ENCODE assay signal across 10 mouse cellular contexts in the genomic region with DNA sequence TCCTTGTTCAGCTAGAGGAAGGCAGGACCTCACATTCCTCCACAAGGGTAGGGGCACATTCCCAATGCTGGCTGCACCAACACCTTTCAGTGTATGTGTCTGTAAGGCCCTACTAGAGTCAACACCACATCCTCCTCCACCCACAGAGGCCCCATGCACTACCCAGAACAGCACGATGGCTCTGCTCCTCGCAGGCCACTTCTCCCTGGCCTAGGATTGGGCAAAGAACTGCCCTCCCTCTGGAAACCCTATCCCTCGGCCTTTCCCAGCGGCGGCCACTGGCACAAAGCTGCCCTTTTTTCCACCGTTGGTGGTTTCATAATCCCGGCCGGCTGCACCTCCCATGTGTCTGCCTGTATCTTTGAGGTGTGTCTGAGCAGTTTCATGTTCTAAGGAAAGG. TPM values are rescaled to one million over a fixed set of nuclear protein-coding genes. Genes with fewer than 3 reads are reported as not detected.
A peak's percentile ranks its signal among the peaks of the same experiment; 100 is the strongest.
DNase-seq lines count a peak whose midpoint lies in the region; ATAC-seq and TF ChIP-seq lines count a peak whose summit lies in the region.
"Had no signal": no experiment of that assay in that cellular context is flagged by ENCODE, and none has a peak within 500 bp of the region (broad histone marks: within the 10 kb centered on the region; RNA-seq: fewer than 3 reads in every experiment).

No protein-coding gene starts in this region.

- no peak overlapping the region for H3K9ac ChIP-seq in liver, postnatal 0 days (replicated peaks)
- H3K9ac ChIP-seq in liver, embryonic 11.5 days (ENCODE audit: low read depth, low read length), result no peak overlapping the region
- no peak overlapping the region; the same call in 1 of the 2 replicates for H3K9ac ChIP-seq in intestine, embryonic 16.5 days (ENCODE audit: low read depth, low read length)
- no peak overlapping the region for H3K9ac ChIP-seq in stomach, embryonic 15.5 days
- H3K9ac ChIP-seq in midbrain, embryonic 16.5 days (ENCODE audit: low read depth, low read length), result no peak overlapping the region

- H3K4me2 ChIP-seq in liver, postnatal 0 days (ENCODE audit: low read depth, low read length), result no peak overlapping the region
- no peak overlapping the region for H3K4me2 ChIP-seq in liver, embryonic 11.5 days
- no peak overlapping the region for H3K4me2 ChIP-seq in intestine, embryonic 16.5 days (ENCODE audit: low read depth, low read length)
- no peak overlapping the region for H3K4me2 ChIP-seq in stomach, embryonic 15.5 days
- no peak overlapping the region for H3K4me2 ChIP-seq in midbrain, embryonic 16.5 days (ENCODE audit: low read length)

- H3K36me3 ChIP-seq in liver, postnatal 0 days (replicated peaks; ENCODE audit: insufficient read depth, low read length), result peaks cover 20% of the 10 kb centered on the region
- H3K36me3 ChIP-seq in liver, embryonic 11.5 days (ENCODE audit: control insufficient read depth, insufficient read depth, low read length), result peaks cover 13% of the 10 kb centered on the region
- H3K36me3 ChIP-seq in intestine, embryonic 16.5 days (ENCODE audit: control insufficient read depth, insufficient read depth, low read length), result no peaks in the 10 kb centered on the region
- H3K36me3 ChIP-seq in stomach, embryonic 15.5 days, result peaks cover 13% of the 10 kb centered on the region
- H3K36me3 ChIP-seq in midbrain, embryonic 16.5 days (ENCODE audit: control insufficient read depth, insufficient read depth, low read length), result peaks cover 6% of the 10 kb centered on the region

- TF ChIP-seq CTCF in liver, postnatal 0 days (IDR thresholded peaks at IDR 0.05; ENCODE audit: low read depth), result no peak

- H3K4me1 ChIP-seq in liver, postnatal 0 days (ENCODE audit: insufficient read depth), result peaks cover 21% of the 10 kb centered on the region
- peaks cover 30% of the 10 kb centered on the region for H3K4me1 ChIP-seq in liver, embryonic 11.5 days (replicated peaks; ENCODE audit: control insufficient read depth, insufficient read depth, low read length)
- H3K4me1 ChIP-seq in intestine, embryonic 16.5 days (ENCODE audit: control insufficient read depth, insufficient read depth, low read length), result peaks cover 44% of the 10 kb centered on the region
- peaks cover 39% of the 10 kb centered on the region for H3K4me1 ChIP-seq in stomach, embryonic 15.5 days
- H3K4me1 ChIP-seq in midbrain, embryonic 16.5 days (ENCODE audit: control insufficient read depth, insufficient read depth, low read length), result no peaks in the 10 kb centered on the region

- no peak overlapping the region for H3K4me3 ChIP-seq in liver, postnatal 0 days (ENCODE audit: low read depth, low read length)
- no peak overlapping the region for H3K4me3 ChIP-seq in liver, embryonic 11.5 days (ENCODE audit: low read depth, low read length)
- no peak overlapping the region for H3K4me3 ChIP-seq in intestine, embryonic 16.5 days (ENCODE audit: low read length)
- H3K4me3 ChIP-seq in stomach, embryonic 15.5 days (replicated peaks), result no peak overlapping the region
- no peak overlapping the region for H3K4me3 ChIP-seq in midbrain, embryonic 16.5 days (ENCODE audit: low read depth, low read length)

- 56% methylated on average over 8 of the region's 8 CpGs for WGBS in liver, postnatal 0 days (ENCODE audit: insufficient replicate concordance)
- WGBS in liver, embryonic 11.5 days, result 69% methylated on average over 8 of the region's 8 CpGs
- WGBS in intestine, embryonic 16.5 days, result 43% methylated on average over 8 of the region's 8 CpGs
- 49% methylated on average over 8 of the region's 8 CpGs for WGBS in stomach, embryonic 15.5 days
- WGBS in midbrain, embryonic 16.5 days, result 42% methylated on average over 8 of the region's 8 CpGs

- no peaks in the 10 kb centered on the region for H3K27me3 ChIP-seq in liver, postnatal 0 days (ENCODE audit: insufficient read depth, low read length)
- H3K27me3 ChIP-seq in liver, embryonic 11.5 days (replicated peaks; ENCODE audit: control insufficient read depth, insufficient read depth, low read length), result no peaks in the 10 kb centered on the region
- H3K27me3 ChIP-seq in intestine, embryonic 16.5 days (replicated peaks; ENCODE audit: control insufficient read depth, insufficient read depth, low read length), result no peaks in the 10 kb centered on the region
- no peaks in the 10 kb centered on the region for H3K27me3 ChIP-seq in stomach, embryonic 15.5 days (replicated peaks)
- H3K27me3 ChIP-seq in midbrain, embryonic 16.5 days (ENCODE audit: control insufficient read depth, insufficient read depth, low read depth, low read length), result no peaks in the 10 kb centered on the region

- peak; percentile 73 for ATAC-seq in liver, postnatal 0 days
- ATAC-seq in liver, embryonic 11.5 days (replicated peaks; ENCODE audit: low FRiP score), result no peak
- ATAC-seq in intestine, embryonic 16.5 days, result peak; percentile 55
- ATAC-seq in stomach, embryonic 15.5 days (ENCODE audit: insufficient read depth, low FRiP score, low read depth), result peak; percentile 67
- no peak for ATAC-seq in midbrain, embryonic 16.5 days

- TF ChIP-seq EP300 in liver, postnatal 0 days (IDR thresholded peaks at IDR 0.05; ENCODE audit: low read depth), result no peak

- peak; percentile 44 for DNase-seq in liver, postnatal 0 days
- no peak for DNase-seq in liver, embryonic 11.5 days (ENCODE audit: low spot score)
- peak; percentile 54 to 74 for DNase-seq in gastrocnemius, adult 8-10 months (ENCODE audit: low spot score in 2 of 2)
- DNase-seq in cerebellum, postnatal 4 days (ENCODE audit: low spot score in 2 of 2), result no peak
- no peak for DNase-seq in embryo, embryonic 10.5 days (ENCODE audit: low spot score)
- DNase-seq: cerebellum, adult 18-20 months had no signal

- H3K27ac ChIP-seq in liver, postnatal 0 days (ENCODE audit: low read depth), result no peak overlapping the region
- no peak overlapping the region for H3K27ac ChIP-seq in liver, embryonic 11.5 days (ENCODE audit: low read depth, low read length)
- H3K27ac ChIP-seq in intestine, embryonic 16.5 days (ENCODE audit: low read length), result peak overlapping the region; percentile 80
- peak overlapping the region; percentile 58 for H3K27ac ChIP-seq in stomach, embryonic 15.5 days
- H3K27ac ChIP-seq in midbrain, embryonic 16.5 days (ENCODE audit: low read length), result no peak overlapping the region

- H3K9me3 ChIP-seq in liver, postnatal 0 days (ENCODE audit: low read length), result no peaks in the 10 kb centered on the region
- H3K9me3 ChIP-seq in liver, embryonic 11.5 days (ENCODE audit: control insufficient read depth, low read length), result no peaks in the 10 kb centered on the region
- H3K9me3 ChIP-seq in intestine, embryonic 16.5 days (ENCODE audit: control insufficient read depth, low read length), result no peaks in the 10 kb centered on the region
- no peaks in the 10 kb centered on the region for H3K9me3 ChIP-seq in stomach, embryonic 15.5 days
- no peaks in the 10 kb centered on the region for H3K9me3 ChIP-seq in midbrain, embryonic 16.5 days (replicated peaks; ENCODE audit: control insufficient read depth, low read length, poor library complexity, severe bottlenecking)

RNA-seq across cellular contexts. Expression of a gene that starts 46.8 kb away (rescaled TPM):
- polyA plus RNA-seq in liver, postnatal 0 days (2015; fragmentation: Nextera tagmentation; extraction: Ambion mirVana), result 4.5 and 6.5 TPM in 2 replicates
- polyA plus RNA-seq in liver, embryonic 11.5 days (2014; fragmentation: Nextera tagmentation; extraction: Ambion mirVana), result 41.8 and 43.7 TPM in 2 replicates
- 10 to 100 TPM; 41.4 to 54.3 (median 46.9) TPM for total RNA-seq in gastrocnemius, adult 8-10 months (2022)
- 26.6 and 36.2 TPM in 2 replicates for polyA plus RNA-seq in intestine, embryonic 16.5 days (2015; fragmentation: Nextera tagmentation; extraction: Ambion mirVana)
- polyA plus RNA-seq in stomach, embryonic 15.5 days (2015; fragmentation: Nextera tagmentation; extraction: Ambion mirVana), result 35.1 and 36.1 TPM in 2 replicates
- polyA plus RNA-seq in midbrain, embryonic 16.5 days (2015; fragmentation: Nextera tagmentation; extraction: Ambion mirVana), result 9.6 and 10.9 TPM in 2 replicates

RNA-seq across cellular contexts. Expression of a gene that starts 47.0 kb away (rescaled TPM):
- 6.1 and 11.7 TPM in 2 replicates for polyA plus RNA-seq in liver, postnatal 0 days (2015; fragmentation: Nextera tagmentation; extraction: Ambion mirVana)
- polyA plus RNA-seq in liver, embryonic 11.5 days (2014; fragmentation: Nextera tagmentation; extraction: Ambion mirVana), result 0.10 TPM in 1 of 2 replicates, not detected in the other
- under 1 TPM in 1 of 4 experiments, not detected in 3; 0.16 TPM for total RNA-seq in gastrocnemius, adult 8-10 months (2022)
- 0.31 and 0.32 TPM in 2 replicates for polyA plus RNA-seq in intestine, embryonic 16.5 days (2015; fragmentation: Nextera tagmentation; extraction: Ambion mirVana)
- 0.17 and 1.1 TPM in 2 replicates for polyA plus RNA-seq in stomach, embryonic 15.5 days (2015; fragmentation: Nextera tagmentation; extraction: Ambion mirVana)
- not detected in 2 replicates for polyA plus RNA-seq in midbrain, embryonic 16.5 days (2015; fragmentation: Nextera tagmentation; extraction: Ambion mirVana)
- total RNA-seq: midbrain, postnatal 0 days had no signal
- polyA plus RNA-seq: midbrain, postnatal 0 days had no signal

Comparison
In these comparisons a context has a peak if more than half of its experiments do, and no peak if none do; other contexts are left out.
1. ATAC-seq: peak in liver, postnatal 0 days (single experiment), intestine, embryonic 16.5 days (single experiment) and stomach, embryonic 15.5 days (single experiment); none in liver, embryonic 11.5 days (single experiment) and midbrain, embryonic 16.5 days (single experiment).
2. DNase-seq: peak in liver, postnatal 0 days (single experiment) and gastrocnemius, adult 8-10 months (2 of 2); none in liver, embryonic 11.5 days (single experiment), cerebellum, postnatal 4 days (0 of 2) and embryo, embryonic 10.5 days (single experiment).
3. H3K27ac ChIP-seq: peak in intestine, embryonic 16.5 days (single experiment) and stomach, embryonic 15.5 days (single experiment); none in liver, postnatal 0 days (single experiment), liver, embryonic 11.5 days (single experiment) and midbrain, embryonic 16.5 days (single experiment).